Mouse (Mus musculus): ENCODE results near the gene Prrc2c.
"Not testable (repeated sequence)": the region's sequence is repeated elsewhere in the genome, so short reads cannot be mapped to it uniquely, and the experiment has no call there.

Prrc2c gene

DNA sequence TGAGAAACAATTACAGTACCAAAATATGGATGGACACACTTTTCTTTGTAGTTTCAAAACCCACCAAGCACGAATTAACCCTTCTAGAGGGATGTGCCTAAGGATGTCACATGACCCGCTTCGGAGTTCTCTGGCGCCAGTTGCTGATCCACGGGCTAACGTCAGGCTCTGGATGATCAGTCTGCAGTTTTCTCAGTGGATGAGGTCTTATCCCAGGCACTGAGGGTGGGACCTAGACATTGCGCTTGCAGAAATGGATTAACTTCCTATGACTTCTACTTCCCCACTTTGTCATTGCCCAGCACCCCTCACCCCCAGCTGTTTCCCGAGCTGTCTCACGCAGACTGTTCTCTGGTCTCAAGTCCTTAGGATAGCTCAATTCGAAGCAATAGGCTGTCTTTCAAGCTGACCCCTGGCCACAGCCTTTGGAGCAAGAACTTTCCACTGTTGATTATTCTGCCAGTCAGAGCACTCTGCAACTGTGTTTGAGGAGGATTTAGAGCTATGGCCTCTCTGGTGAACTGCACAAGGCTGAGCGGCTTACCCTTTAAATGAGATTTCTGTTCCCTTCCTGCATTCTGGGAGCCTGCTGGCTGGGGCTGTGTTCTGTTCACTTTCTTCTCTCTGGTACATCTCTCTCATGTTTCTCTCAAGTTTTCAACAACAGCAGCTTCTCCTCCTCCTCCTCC, 74.7 kb downstream of the Prrc2c start:
- no peak for DNase-seq (ENCODE audit: low spot score in 2 of 2)

DNA sequence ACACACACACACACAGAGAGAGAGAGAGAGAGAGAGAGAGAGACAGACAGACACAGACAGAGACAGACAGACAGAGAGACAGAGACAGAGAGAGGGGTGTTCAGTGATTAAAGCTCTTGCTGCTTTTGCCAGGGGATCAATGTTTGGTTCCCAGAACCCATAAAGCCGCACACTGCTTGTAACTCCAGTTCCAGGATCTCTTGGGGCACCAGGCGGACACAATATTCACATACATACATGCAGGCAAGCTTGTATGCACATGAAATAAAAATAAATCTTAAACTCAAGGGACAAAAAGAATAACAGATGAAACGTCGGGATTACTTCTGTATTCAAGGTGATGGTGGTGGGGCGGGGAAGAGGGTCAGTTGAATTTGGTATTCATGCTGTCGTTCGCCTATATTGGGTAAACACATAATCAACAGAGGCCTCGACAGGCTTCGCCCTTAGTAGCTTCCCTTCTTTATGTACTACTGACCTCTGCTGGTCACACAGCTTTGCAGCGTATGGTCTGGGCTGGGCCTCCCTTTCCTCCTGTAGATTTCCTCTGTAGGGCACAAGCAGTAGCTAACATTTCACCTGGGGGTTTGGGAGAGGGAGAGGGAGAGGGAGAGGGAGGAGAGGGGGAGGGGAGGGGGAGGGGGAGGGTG, 75.4 kb downstream of the Prrc2c start:
- DNase-seq (ENCODE audit: low spot score in 2 of 2) = peak; percentile 31 to 47

DNA sequence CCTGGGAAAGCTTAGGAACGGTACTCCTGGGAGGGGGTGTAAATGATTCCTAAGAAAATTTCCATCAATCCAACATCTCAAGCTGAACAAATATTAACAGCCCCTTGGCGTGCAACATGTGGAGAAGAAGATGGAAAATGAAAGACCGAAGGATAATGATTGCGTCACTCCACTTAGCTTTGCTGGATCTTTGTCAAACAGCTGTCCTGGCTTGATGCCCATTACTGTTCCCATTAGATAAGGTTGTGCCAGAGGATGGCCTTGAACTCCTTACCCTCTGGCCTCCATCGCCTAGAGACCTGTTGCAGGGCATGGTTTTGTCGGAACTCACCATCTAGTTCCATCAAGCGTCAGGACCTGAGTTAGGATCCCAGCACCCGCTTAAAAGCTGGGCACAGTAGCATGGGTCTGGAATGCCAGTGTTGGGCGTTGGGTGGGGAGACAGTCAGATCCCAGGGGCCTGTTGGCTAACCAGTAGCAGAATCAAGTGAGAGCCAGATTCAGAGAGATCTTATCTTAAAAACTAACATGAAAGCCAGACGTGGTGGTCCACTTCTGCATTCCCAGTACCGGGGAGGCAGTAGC, 80.0 kb downstream of the Prrc2c start:
- no peak for DNase-seq (ENCODE audit: low spot score in 2 of 2)

DNA sequence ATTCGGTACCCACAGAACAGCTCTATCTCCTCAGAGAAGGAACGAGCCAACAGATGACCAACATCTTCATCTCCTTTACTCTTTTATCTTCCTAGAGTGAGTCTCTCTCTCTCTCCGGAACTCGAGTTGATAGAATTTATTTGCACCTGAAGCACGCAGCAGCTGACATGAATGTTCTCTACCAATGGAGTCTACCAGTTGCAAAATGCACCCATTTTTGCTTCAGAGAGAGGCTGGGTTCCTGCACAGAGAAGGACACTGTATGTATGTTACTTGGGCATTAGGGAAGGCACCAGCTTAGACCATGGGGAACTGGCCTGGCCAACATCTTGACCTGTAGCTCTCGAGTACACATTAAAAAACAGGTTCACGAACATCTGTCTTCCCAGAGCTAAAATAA, 82.2 kb downstream of the Prrc2c start, which contains the start of gene Myocos:
Gene Myocos (minus strand): TSS at position 101 of the 400 bp plus-strand sequence.
- DNase-seq (ENCODE audit: low spot score in 2 of 2) = no peak

DNA sequence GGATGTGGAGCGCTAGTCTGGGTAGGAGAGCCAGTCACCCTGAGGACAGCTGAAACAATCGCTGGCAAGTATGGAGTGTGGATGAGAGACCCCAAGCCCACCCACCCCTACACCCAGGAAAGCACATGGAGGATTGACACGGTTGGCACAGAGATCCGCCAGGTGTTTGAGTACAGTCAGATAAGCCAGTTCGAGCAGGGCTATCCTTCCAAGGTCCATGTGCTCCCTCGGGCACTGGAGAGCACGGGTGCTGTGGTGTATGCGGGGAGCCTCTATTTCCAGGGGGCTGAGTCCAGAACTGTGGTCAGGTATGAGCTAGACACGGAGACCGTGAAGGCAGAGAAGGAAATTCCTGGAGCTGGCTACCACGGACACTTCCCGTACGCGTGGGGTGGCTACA, 91.9 kb downstream of the Prrc2c start:
- no peak for DNase-seq (ENCODE audit: low spot score in 2 of 2)

DNA sequence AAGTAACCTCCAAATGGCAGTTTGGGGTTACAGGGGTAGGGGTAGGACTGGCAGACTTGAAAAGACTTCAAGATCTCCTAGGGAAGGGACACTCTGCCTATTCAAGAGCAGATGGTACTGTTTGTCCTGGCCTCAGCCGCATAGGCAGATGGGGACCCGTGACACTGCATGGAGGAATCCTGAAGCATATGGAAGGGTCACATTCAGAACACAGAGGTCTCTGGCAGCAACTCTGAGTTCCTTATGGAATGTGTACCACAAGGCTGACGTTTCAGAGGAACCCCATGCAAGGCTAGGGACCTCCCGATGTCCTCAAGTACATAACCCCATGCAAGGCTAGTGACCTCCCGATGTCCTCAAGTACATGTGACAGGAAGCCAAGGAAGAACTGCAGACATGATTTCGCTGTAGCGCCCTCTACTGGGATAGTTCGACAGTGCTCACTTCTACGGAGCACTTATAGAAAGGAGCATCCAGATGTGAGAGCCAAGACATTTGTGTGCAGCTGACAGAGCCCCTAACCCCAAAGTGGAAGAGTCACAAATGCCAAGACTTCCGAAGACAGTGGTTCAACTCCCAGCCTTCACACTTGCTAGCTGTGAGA, 94.2 kb downstream of the Prrc2c start:
- no peak for DNase-seq (ENCODE audit: low spot score in 2 of 2)

DNA sequence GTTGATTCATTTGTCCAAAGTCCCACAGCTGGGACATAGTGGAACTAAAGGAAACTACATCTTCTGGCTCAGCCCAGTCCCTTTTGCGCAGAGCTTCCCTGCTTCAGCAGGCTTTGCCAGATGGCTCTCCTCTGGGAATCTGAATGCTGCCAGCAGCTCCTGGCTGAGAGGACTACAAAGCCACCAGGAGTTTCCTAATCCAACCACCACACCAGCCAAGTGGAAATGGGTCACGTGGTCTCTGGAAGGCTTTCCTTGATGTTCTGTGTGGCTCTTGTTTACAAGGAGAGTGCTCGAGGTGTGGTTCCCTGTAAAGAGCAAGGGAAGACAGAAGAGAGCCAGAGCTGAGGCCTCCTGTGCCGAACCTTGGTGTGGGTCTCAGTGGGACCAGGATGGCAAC, 96.6 kb downstream of the Prrc2c start:
- peak; percentile 6 to 18 for DNase-seq (ENCODE audit: low spot score in 2 of 2)

DNA sequence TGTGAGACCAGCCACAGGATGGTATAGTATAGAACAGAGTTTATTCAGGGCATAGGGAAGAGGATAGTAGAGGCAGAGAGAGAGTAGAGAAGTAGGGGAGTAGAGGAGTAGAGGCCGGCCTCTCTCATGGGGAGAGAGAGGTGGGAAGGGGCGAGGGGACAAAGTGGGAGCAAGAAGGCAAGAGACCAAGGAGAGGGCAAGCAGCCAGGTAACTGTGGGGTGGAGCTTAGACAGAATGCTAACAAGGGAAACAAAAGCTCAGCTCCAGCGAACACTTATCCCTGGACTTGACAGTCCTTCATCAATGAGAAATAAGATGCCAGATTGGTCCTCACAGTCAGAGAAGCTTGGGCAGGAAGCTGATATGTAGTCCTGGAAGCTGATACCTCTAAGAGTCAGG, 97.8 kb downstream of the Prrc2c start:
- DNase-seq (ENCODE audit: low spot score in 2 of 2) = no peak

DNA sequence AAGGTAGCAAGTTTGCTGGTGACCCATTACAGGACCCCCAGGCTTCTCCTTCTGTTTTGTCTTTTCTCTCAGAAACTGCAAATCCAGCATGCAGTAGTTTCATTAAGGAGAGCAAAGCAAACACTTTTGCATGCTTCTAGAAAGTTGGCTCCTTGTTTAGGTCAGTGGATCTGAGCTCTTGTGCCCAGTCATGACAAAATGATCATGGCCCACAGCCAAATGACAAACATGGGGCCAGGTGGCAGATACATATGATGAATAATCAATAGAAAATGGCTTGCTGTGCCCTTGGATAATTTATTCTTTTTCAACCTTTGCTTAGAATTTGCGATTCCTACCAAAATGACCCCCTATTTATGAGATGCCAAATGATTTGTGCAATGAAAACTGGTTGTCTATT, 100.5 kb downstream of the Prrc2c start:
- DNase-seq (ENCODE audit: low spot score in 2 of 2) = no peak

DNA sequence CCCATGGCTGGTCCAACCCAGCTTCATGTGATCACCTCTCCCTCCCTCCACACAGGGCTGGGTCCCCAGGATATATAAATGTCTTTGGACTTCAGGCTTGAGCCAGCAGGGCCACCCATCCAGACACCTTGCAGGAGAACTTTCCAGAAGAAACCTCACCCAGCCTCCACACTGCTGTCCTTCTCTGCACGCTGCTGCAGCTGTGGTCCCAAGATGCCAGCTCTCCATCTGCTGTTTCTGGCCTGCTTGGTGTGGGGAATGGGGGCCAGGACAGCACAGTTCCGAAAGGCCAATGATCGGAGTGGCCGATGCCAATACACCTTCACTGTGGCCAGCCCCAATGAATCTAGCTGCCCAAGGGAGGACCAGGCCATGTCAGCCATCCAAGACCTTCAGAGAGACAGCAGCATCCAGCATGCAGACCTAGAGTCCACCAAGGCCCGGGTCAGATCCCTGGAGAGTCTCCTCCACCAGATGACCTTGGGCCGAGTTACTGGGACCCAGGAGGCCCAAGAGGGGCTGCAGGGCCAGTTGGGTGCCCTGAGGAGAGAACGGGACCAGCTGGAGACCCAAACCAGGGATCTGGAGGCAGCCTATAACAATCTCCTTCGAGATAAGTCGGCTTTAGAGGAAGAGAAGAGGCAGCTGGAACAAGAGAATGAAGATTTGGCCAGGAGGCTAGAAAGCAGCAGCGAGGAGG, 101.2 kb downstream of the Prrc2c start, which contains the start of gene Myoc:
Gene Myoc (plus strand): TSS at position 105 of the 700 bp plus-strand sequence.
- DNase-seq (ENCODE audit: low spot score in 2 of 2) = no peak

DNA sequence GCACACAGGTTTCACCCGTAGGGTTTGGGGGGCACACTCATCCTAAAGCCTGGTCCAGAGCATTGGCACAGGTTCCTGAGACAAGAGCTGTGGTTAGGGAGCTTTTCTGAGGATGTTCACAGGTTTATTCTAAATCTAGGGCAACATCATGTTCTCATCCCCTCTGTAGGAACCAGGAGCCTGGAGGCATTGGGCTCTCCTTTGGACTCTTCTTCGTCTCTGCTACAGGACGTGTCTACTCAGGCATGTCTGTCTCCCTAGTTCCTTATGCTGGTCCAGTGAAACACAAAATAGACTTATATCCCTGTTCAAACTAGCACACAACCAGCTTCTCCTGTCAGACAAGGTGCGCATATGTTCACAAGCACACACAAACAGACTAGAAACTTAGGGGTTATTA, 101.8 kb downstream of the Prrc2c start:
- DNase-seq (ENCODE audit: low spot score in 2 of 2) = no peak

DNA sequence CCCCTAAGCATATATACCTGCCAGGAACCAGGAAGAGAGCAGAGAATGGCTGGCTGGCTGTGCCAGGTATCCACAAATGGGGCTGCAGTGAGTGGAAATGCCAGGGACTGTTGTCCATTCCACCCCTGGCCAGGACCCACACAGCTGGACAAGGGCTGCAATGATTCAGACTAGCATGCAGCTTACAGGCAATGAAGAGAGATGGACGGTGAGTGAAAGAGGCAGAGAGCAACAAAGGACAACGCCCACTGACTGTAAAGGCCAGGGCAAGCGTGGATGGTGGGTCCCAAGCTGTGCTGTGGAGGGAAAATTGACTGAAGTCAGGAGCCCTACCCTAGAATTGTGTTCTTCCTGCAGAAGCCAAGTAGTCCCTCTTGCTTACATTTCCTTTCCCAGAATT, 103.8 kb downstream of the Prrc2c start:
- no peak for DNase-seq (ENCODE audit: low spot score in 2 of 2)

DNA sequence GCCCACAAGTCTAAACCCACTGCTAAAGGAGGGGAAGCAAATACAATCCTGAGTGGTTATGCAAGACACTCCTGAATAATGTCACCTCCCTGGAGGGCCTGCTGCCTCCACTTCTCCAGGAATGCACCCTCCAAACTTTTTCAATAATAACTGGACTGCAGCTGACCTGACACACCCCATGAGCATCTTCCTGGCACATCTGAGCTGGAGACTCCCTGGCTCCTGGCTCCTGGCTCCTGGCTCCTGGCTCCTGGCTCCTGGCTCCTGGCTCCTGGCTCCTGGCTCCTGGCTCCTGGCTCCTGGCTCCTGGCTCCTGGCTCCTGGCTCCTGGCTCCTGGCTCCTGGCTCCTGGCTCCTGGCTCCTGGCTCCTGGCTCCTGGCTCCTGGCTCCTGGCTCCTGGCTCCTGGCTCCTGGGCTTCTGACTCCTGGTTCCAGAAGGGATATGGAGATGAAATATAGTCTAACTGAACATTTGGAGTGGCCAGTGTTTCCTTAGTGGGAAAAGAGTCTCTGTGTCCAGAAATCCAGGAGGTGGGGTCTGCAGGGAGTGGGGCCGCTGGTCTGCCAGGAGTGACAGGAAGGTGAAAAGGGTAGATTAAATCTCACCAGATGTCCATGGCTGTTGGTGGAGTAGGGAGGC, 104.9 kb downstream of the Prrc2c start:
- DNase-seq (ENCODE audit: low spot score in 2 of 2) = not testable (repeated sequence)

DNA sequence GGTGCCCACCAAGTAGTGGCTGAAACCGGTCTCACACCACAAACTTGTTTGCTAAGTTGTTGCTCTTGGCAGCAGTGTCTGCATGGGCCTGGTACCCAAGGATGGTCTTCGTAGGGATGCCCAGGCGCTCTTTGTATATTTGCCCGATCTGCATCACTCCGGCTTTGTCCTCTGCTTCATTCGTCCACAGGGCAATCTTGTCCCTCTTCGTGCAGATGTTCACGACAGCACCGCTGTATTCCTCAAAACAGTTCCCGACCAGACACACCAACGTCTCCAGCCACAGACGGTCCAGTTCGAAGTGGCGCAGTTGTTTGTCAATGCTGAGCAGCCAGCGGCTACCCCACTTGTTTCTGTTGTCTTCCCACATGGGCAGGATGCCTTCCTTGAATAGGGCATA, 112.0 kb downstream of the Prrc2c start:
- DNase-seq (ENCODE audit: low spot score in 2 of 2) = not testable (repeated sequence)

DNA sequence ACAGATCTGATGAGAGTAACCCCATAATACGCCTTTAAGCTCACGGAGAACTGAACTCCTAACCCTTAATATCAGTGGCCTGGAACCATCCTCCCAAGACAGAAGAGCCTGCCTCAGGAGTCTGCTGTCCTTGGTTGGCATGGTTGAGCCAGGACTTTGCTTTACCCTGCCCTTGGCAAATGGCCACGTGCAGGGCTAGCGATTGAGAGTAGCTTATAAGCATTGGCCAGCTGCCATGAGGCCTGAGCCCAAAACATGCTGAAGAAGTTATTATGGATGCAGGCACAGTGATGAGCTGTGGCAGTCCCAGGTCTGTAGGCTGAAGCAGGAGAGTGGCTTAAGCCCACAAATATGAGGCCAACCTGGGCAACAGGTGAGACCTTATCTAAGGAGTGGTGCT, 112.5 kb downstream of the Prrc2c start:
- not testable (repeated sequence) for DNase-seq (ENCODE audit: low spot score in 2 of 2)

DNA sequence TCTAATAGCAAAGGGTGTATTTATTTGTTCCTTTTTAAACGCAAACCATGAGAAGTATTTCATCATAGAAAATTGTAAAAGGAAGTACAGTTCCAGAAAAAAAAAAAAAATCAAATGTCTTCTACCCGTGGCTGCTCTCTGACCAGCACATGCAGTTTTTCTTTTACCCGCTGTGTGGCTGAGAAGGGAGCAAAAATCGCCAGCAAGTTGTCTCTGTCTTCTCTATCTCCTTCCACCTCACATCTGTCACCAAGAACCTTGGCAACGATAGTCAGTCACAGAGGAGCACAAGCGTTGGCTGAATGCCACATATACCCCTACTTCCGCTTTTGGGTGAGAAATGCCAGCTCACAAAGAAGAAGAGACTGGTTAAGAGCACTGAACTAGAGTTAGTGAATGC, 115.1 kb downstream of the Prrc2c start:
- DNase-seq (ENCODE audit: low spot score in 2 of 2) = no peak

DNA sequence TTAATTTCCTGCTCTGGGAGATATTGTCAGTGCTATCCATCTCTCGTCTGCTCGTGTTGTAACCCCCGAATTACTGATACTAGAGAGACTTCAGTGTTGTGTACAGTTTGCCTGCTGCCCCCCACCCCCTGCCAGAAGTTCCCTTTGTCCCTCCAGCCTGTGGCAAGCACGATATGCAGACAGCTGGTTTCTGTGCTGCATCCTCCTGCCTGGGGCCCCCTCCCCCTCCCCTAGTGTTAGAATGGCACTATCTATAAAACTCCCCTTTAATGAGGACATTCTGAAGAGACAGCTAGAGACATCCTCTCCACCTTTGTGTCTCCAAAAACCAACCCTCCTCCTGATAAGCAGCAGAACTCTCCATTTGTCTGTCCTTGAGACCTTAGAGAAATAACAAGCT, 116.5 kb downstream of the Prrc2c start:
- DNase-seq (ENCODE audit: low spot score in 2 of 2) = no peak
